Comparison of ENCODE assay signal across 25 mouse cellular contexts in the genomic region with DNA sequence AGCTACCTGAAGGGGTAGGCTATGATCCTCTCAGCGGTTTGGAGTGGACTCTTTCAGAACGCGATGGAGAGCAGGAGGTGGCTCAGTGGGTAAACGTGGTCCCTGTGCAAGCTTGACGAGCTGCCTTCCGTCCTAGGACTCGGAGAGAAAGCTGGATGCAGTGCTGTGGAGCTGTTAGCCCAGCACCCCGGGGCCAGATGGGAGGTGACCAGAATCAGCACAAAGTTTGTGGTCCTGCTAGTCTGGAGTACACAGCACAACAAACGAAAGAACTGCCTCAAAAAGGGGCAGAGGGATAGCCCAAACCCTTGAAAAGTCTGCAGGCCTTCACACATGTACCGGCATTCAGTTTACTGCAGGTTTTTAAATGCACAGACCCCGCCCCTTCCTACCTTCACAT. TPM values are rescaled to one million over a fixed set of nuclear protein-coding genes. Genes with fewer than 3 reads are reported as not detected.
A peak's percentile ranks its signal among the peaks of the same experiment; 100 is the strongest.
DNase-seq lines count a peak whose midpoint lies in the region; ATAC-seq and TF ChIP-seq lines count a peak whose summit lies in the region.
"Had no signal": no experiment of that assay in that cellular context is flagged by ENCODE, and none has a peak within 500 bp of the region (broad histone marks: within the 10 kb centered on the region; RNA-seq: fewer than 3 reads in every experiment).

No protein-coding gene starts in this region.

- in situ Hi-C loops in ES-E14 (cut with MboI; ENCODE audit: low sequenced_read_pairs in 2 of 2, unreplicated experiment in 2 of 2) = loop anchor here (10.0 to 25.0 kb wide), 2 partner anchors 379 to 891 kb away; partner anchors contain the start of gene Tars (in 1 of the 2)

- 91% methylated on average over 11 of the region's 11 CpGs for WGBS in heart, embryonic 11.5 days (ENCODE audit: insufficient replicate concordance)

- H3K4me1 ChIP-seq in heart, embryonic 11.5 days (ENCODE audit: control insufficient read depth, insufficient read depth, low read length) = no peaks in the 10 kb centered on the region
- peaks cover 34% of the 10 kb centered on the region for H3K4me1 ChIP-seq in E14TG2a.4 (replicated peaks; ENCODE audit: low read depth, low read length)
- peaks cover 7 to 8% of the 10 kb centered on the region in 2 experiments; a peak in 3 of 4 replicates for H3K4me1 ChIP-seq in ES-E14 (ENCODE audit: control insufficient read depth in 2 of 2, insufficient read depth in 2 of 2, low read length in 2 of 2, poor library complexity in 1 of 2)
- H3K4me1 ChIP-seq: embryonic facial prominence, embryonic 13.5 days; embryonic facial prominence, embryonic 15.5 days; forebrain, embryonic 10.5 days; forebrain, embryonic 12.5 days had no signal

- DNase-seq in heart, adult 11 months = peak; percentile 59
- DNase-seq in ES-E14 (ENCODE audit: low read depth, low spot score) = no peak
- no peak for DNase-seq in layer of hippocampus, postnatal 10 days (ENCODE audit: low spot score in 2 of 2)
- DNase-seq: adrenal gland, adult 2 months; adrenal gland, postnatal 10 days; adrenal gland, postnatal 25 days; B cell, adult 2 months; cerebellum, adult 11 months; cerebellum, adult 18-20 months; cerebellum, adult 8-10 months; cerebellum, adult 9-11 months; cerebellum, postnatal 14 days; cerebellum, postnatal 36 days; embryo, embryonic 11 days had no signal

- TF ChIP-seq CTCF in E14TG2a.4 (conservative IDR thresholded peaks at IDR 0.05; ENCODE audit: low read length) = no peak

- H3K9me3 ChIP-seq in heart, embryonic 11.5 days (replicated peaks; ENCODE audit: control insufficient read depth, low read length) = no peaks in the 10 kb centered on the region
- H3K9me3 ChIP-seq in E14TG2a.4 (ENCODE audit: low read length) (no peaks in the 10 kb centered on the region), ES-E14 (ENCODE audit: control insufficient read depth, insufficient read depth, low read depth, low read length) (no peaks in the 10 kb centered on the region)
- H3K9me3 ChIP-seq: embryonic facial prominence, embryonic 13.5 days; embryonic facial prominence, embryonic 15.5 days; forebrain, embryonic 10.5 days; forebrain, embryonic 12.5 days had no signal

- H3K4me2 ChIP-seq in heart, embryonic 11.5 days = no peak overlapping the region
- H3K4me2 ChIP-seq: embryonic facial prominence, embryonic 13.5 days; embryonic facial prominence, embryonic 15.5 days; forebrain, embryonic 12.5 days had no signal

- no peak overlapping the region for H3K4me3 ChIP-seq in heart, embryonic 11.5 days (ENCODE audit: low read depth, low read length)
- H3K4me3 ChIP-seq in E14TG2a.4 (replicated peaks; ENCODE audit: low read length) = peak overlapping the region; percentile 49
- H3K4me3 ChIP-seq in ES-E14 (ENCODE audit: insufficient read depth in 1 of 2, low read depth in 1 of 2, low read length in 2 of 2, poor library complexity in 1 of 2, severe bottlenecking in 1 of 2) = peak overlapping the region in 1 of 2 experiments; percentile 12; a peak in 1 of 4 replicates
- H3K4me3 ChIP-seq: embryonic facial prominence, embryonic 13.5 days; embryonic facial prominence, embryonic 15.5 days; erythroblast, embryonic 14.5 days; forebrain, embryonic 10.5 days; forebrain, embryonic 12.5 days had no signal

- H3K9ac ChIP-seq in heart, embryonic 11.5 days (ENCODE audit: low read depth, low read length) = no peak overlapping the region
- H3K9ac ChIP-seq in ES-E14 (ENCODE audit: insufficient read depth, low read depth, low read length, poor library complexity, severe bottlenecking) = peak overlapping the region; percentile 35; the same call in 1 of the 2 replicates
- H3K9ac ChIP-seq: embryonic facial prominence, embryonic 13.5 days; embryonic facial prominence, embryonic 15.5 days; forebrain, embryonic 12.5 days had no signal

- H3K36me3 ChIP-seq in heart, embryonic 11.5 days (ENCODE audit: control insufficient read depth, insufficient read depth, low read length) = peaks cover 7% of the 10 kb centered on the region
- H3K36me3 ChIP-seq in E14TG2a.4 (ENCODE audit: insufficient read depth, low read length) (peaks cover 47% of the 10 kb centered on the region), ES-E14 (ENCODE audit: control insufficient read depth, insufficient read depth, low read length, poor library complexity, severe bottlenecking) (peaks cover 25% of the 10 kb centered on the region)

- no peak overlapping the region for H3K27ac ChIP-seq in heart, embryonic 11.5 days (ENCODE audit: low read depth, low read length)
- peak overlapping the region; percentile 84; the same call in 1 of the 2 replicates for H3K27ac ChIP-seq in ES-E14 (ENCODE audit: insufficient read depth, low read depth, low read length, poor library complexity, severe bottlenecking)
- H3K27ac ChIP-seq: embryonic facial prominence, embryonic 13.5 days; embryonic facial prominence, embryonic 15.5 days; forebrain, embryonic 10.5 days; forebrain, embryonic 12.5 days had no signal

- ATAC-seq in heart, embryonic 11.5 days (replicated peaks; ENCODE audit: insufficient number of reproducible peaks, low FRiP score, low TSS enrichment) = no peak
- ATAC-seq: CD4-positive, CD25-positive, alpha-beta regulatory T cell, adult 4 months; forebrain, embryonic 14.5 days; forebrain, embryonic 16.5 days had no signal

- no peaks in the 10 kb centered on the region for H3K27me3 ChIP-seq in heart, embryonic 11.5 days (ENCODE audit: control insufficient read depth, insufficient read depth, low read length)
- H3K27me3 ChIP-seq in E14TG2a.4 (ENCODE audit: insufficient read depth, low read length) = no peaks in the 10 kb centered on the region
- H3K27me3 ChIP-seq: CH12.LX; embryonic facial prominence, embryonic 13.5 days; embryonic facial prominence, embryonic 15.5 days; forebrain, embryonic 12.5 days had no signal

TF ChIP-seq in ES-E14, 5 proteins besides CTCF, POLR2A, EP300 and RAD21:
- TF ChIP-seq CHD2 (IDR thresholded peaks at IDR 0.05; ENCODE audit: low read depth, low read length) (no peak), ZC3H11A (IDR thresholded peaks at IDR 0.05; ENCODE audit: borderline replicate concordance, low read depth, low read length) (no peak), ZNF384 (IDR thresholded peaks at IDR 0.05; ENCODE audit: low read depth, low read length) (no peak), HCFC1 (IDR thresholded peaks at IDR 0.05; ENCODE audit: borderline replicate concordance, insufficient read depth, low read length) (no peak), MAFK (IDR thresholded peaks at IDR 0.05; ENCODE audit: insufficient read depth, low read depth, low read length) (no peak)

RNA-seq across cellular contexts. Expression of gene Rad1, which starts 10.1 kb away (rescaled TPM):
- 19.6 and 20.1 TPM in 2 replicates for polyA plus RNA-seq in heart, embryonic 11.5 days (2014; fragmentation: Nextera tagmentation; extraction: Ambion mirVana)
- total RNA-seq in ES-E14 (2012; rRNA removed) = 29.0 and 36.6 TPM in 2 replicates
- 10 to 100 TPM; 12.6 to 13.5 TPM for total RNA-seq in layer of hippocampus, postnatal 10 days (2021)

RNA-seq across cellular contexts. Expression of gene Brix1, which starts 10.2 kb away (rescaled TPM):
- polyA plus RNA-seq in heart, embryonic 11.5 days (2014; fragmentation: Nextera tagmentation; extraction: Ambion mirVana) = 86.9 and 92.6 TPM in 2 replicates
- total RNA-seq in ES-E14 (2012; rRNA removed) = 35.7 and 54.7 TPM in 2 replicates
- 10 to 100 TPM; 16.3 to 25.7 TPM for total RNA-seq in layer of hippocampus, postnatal 10 days (2021)

RNA-seq across cellular contexts. Expression of gene Dnajc21, which starts 25.6 kb away (rescaled TPM):
- polyA plus RNA-seq in heart, embryonic 11.5 days (2014; fragmentation: Nextera tagmentation; extraction: Ambion mirVana) = 11.8 and 13.4 TPM in 2 replicates
- 46.8 and 48.2 TPM in 2 replicates for total RNA-seq in ES-E14 (2012; rRNA removed)
- 10 to 100 TPM; 17.3 to 17.7 TPM for total RNA-seq in layer of hippocampus, postnatal 10 days (2021)
